Mouse (Mus musculus): ENCODE measurements around the gene Naa50.

- TF ChIP-seq CTCF (IDR thresholded peaks at IDR 0.05; ENCODE audit: extremely low read depth, insufficient read depth, low read length) (no peak), POLR2A (IDR thresholded peaks at IDR 0.05; ENCODE audit: extremely low read depth, insufficient read depth, low read length) (no peak)
These were observed 30.6 kb upstream of the Naa50 start for GRCm38 (mm10) chr16:44109002-44109401.

Data from cortical plate, adult 2 months (tissue).